Mouse (Mus musculus) embryonic facial prominence, embryonic 11.5 days (tissue): ENCODE measurements at regions not wholly inside any gene's neighbourhood (a gene's known extent, or its start where the extent isn't known, plus 50 kb on each side); places are given as distances from the start of the nearest gene placed in this dataset.

Source experiments
- ATAC-seq: fragments of 200-750 bp; cut with Nextera tagmentation; replicated peaks from 2 replicates; pipeline ENCODE4 v1.8.0; 2017; ENCODE audit warnings: low read depth; ENCODE audit not compliant: insufficient number of reproducible peaks, low FRiP score, low TSS enrichment
- DNase-seq: peaks from one replicate; pipeline ENCODE4 v3.0.0-alpha.2; 2015; ENCODE audit warnings: low spot score
- H3K27ac ChIP-seq: fragments of 300-500 bp; sonication (generic); replicated peaks from 2 replicates; pipeline ENCODE4 v1.5.1; 2014; ENCODE audit warnings: mild to moderate bottlenecking, low read depth, low read length, control low read depth
- H3K27me3 ChIP-seq: fragments of 300-500 bp; sonication (generic); 2 replicates; pipeline ENCODE4 v1.6.1; 2014; ENCODE audit warnings: mild to moderate bottlenecking, low read length, moderate library complexity, mixed read lengths; ENCODE audit not compliant: control insufficient read depth, insufficient read depth
- H3K36me3 ChIP-seq: fragments of 300-500 bp; sonication (generic); replicated peaks from 2 replicates; pipeline ENCODE4 v1.6.1; 2014; ENCODE audit warnings: low read depth, mild to moderate bottlenecking, low read length, moderate library complexity, mixed read lengths; ENCODE audit not compliant: control insufficient read depth, insufficient read depth
- H3K4me1 ChIP-seq: fragments of 300-500 bp; sonication (generic); 2 replicates; pipeline ENCODE4 v1.6.1; 2014; ENCODE audit warnings: low read length, mixed read lengths; ENCODE audit not compliant: control insufficient read depth, insufficient read depth
- H3K4me2 ChIP-seq: fragments of 300-500 bp; sonication (generic); 2 replicates; pipeline ENCODE4 v1.6.1; 2014; ENCODE audit warnings: low read depth, mild to moderate bottlenecking, control low read depth, low read length, moderate library complexity
- H3K4me3 ChIP-seq: fragments of 300-500 bp; sonication (generic); 2 replicates; pipeline ENCODE4 v1.5.1; 2014; ENCODE audit warnings: low read depth, low read length, control low read depth
- H3K9ac ChIP-seq: fragments of 300-500 bp; sonication (generic); replicated peaks from 2 replicates; pipeline ENCODE4 v1.6.1; 2014; ENCODE audit warnings: mild to moderate bottlenecking, control low read depth, low read length
- H3K9me3 ChIP-seq: fragments of 300-500 bp; sonication (generic); replicated peaks from 2 replicates; pipeline ENCODE4 v1.6.1; 2016; ENCODE audit warnings: mild to moderate bottlenecking, low read length, inconsistent platforms, mixed read lengths; ENCODE audit not compliant: control insufficient read depth
- WGBS: fragments of 180-500 bp; shearing (Covaris S2); extraction: QIAGEN DNeasy Blood & Tissue Kit; methylation state at CpG from one replicate; pipeline ENCODE4 v1.1.7; 2014; 5-methylcytosine and 5-hydroxymethylcytosine counted together

GRCm38 (mm10) chr1:105152175-105152828 is 204.2 kb downstream of the Rnf152 start:
- H3K4me1 ChIP-seq, result no peaks in the 10 kb centered on the region
- 74% methylated on average over 6 of the region's 6 CpGs for WGBS
- no peaks in the 10 kb centered on the region for H3K36me3 ChIP-seq
- no peak overlapping the region for H3K4me3 ChIP-seq
- no peak overlapping the region for H3K27ac ChIP-seq
- no peaks in the 10 kb centered on the region for H3K27me3 ChIP-seq
- ATAC-seq (no peak), DNase-seq (no peak)
- no peaks in the 10 kb centered on the region for H3K9me3 ChIP-seq
- H3K4me2 ChIP-seq, result no peak overlapping the region
- H3K9ac ChIP-seq, result no peak overlapping the region

GRCm38 (mm10) chr1:105151466-105151846 is 205.1 kb downstream of the Rnf152 start:
- DNase-seq (no peak), ATAC-seq (no peak; the same call in 1 of the 2 replicates)
- Histone ChIP-seq H3K4me3 (no peak overlapping the region), H3K9ac (no peak overlapping the region), H3K36me3 (no peaks in the 10 kb centered on the region), H3K27ac (no peak overlapping the region), H3K4me1 (no peaks in the 10 kb centered on the region), H3K9me3 (no peaks in the 10 kb centered on the region), H3K27me3 (no peaks in the 10 kb centered on the region), H3K4me2 (no peak overlapping the region)
- WGBS, result 58% methylated on average over 1 of the region's 1 CpGs

- 84% methylated on average over 12 of the region's 12 CpGs for WGBS
- Histone ChIP-seq H3K4me1 (no peaks in the 10 kb centered on the region), H3K27me3 (no peaks in the 10 kb centered on the region), H3K27ac (no peak overlapping the region), H3K9me3 (no peaks in the 10 kb centered on the region), H3K4me2 (no peak overlapping the region), H3K4me3 (no peak overlapping the region), H3K9ac (no peak overlapping the region), H3K36me3 (no peaks in the 10 kb centered on the region)
- ATAC-seq, result no peak
- no peak for DNase-seq
These were observed 205.7 kb downstream of the Rnf152 start for GRCm38 (mm10) chr1:105150624-105151465.

- Histone ChIP-seq H3K9ac (no peak overlapping the region), H3K36me3 (no peaks in the 10 kb centered on the region), H3K4me1 (no peaks in the 10 kb centered on the region), H3K4me3 (no peak overlapping the region), H3K27me3 (no peaks in the 10 kb centered on the region), H3K27ac (no peak overlapping the region), H3K4me2 (no peak overlapping the region), H3K9me3 (no peaks in the 10 kb centered on the region)
- 85% methylated on average over 2 of the region's 2 CpGs for WGBS
- ATAC-seq (no peak), DNase-seq (no peak)
These were observed 207.7 kb downstream of the Rnf152 start for GRCm38 (mm10) chr1:105148792-105149191.

- no peaks in the 10 kb centered on the region for H3K9me3 ChIP-seq
- H3K36me3 ChIP-seq, result no peaks in the 10 kb centered on the region
- no peak overlapping the region for H3K4me2 ChIP-seq
- ATAC-seq (no peak), DNase-seq (no peak)
- H3K27ac ChIP-seq, result no peak overlapping the region
- no peak overlapping the region for H3K9ac ChIP-seq
- H3K4me1 ChIP-seq, result no peaks in the 10 kb centered on the region
- no peak overlapping the region for H3K4me3 ChIP-seq
- H3K27me3 ChIP-seq, result no peaks in the 10 kb centered on the region
These were observed 208.5 kb downstream of the Rnf152 start for GRCm38 (mm10) chr1:105148048-105148447.

GRCm38 (mm10) chr1:105123936-105124335 is 232.6 kb downstream of the Rnf152 start:
- DNase-seq (no peak), ATAC-seq (no peak)
- Histone ChIP-seq H3K9me3 (no peaks in the 10 kb centered on the region), H3K4me2 (no peak overlapping the region), H3K4me1 (no peaks in the 10 kb centered on the region), H3K27ac (no peak overlapping the region), H3K4me3 (no peak overlapping the region), H3K9ac (no peak overlapping the region), H3K36me3 (no peaks in the 10 kb centered on the region), H3K27me3 (no peaks in the 10 kb centered on the region)
- 65% methylated on average over 4 of the region's 4 CpGs for WGBS

- Histone ChIP-seq H3K36me3 (no peaks in the 10 kb centered on the region), H3K9ac (no peak overlapping the region), H3K27me3 (no peaks in the 10 kb centered on the region), H3K9me3 (no peaks in the 10 kb centered on the region), H3K27ac (no peak overlapping the region), H3K4me1 (no peaks in the 10 kb centered on the region), H3K4me3 (no peak overlapping the region), H3K4me2 (no peak overlapping the region)
- no peak for ATAC-seq
- no peak for DNase-seq
- 86% methylated on average over 2 of the region's 2 CpGs for WGBS
These were observed 238.6 kb downstream of the Rnf152 start for GRCm38 (mm10) chr1:105117888-105118287.

GRCm38 (mm10) chr1:105116231-105116630 is 240.3 kb downstream of the Rnf152 start:
- Histone ChIP-seq H3K36me3 (no peaks in the 10 kb centered on the region), H3K9me3 (no peaks in the 10 kb centered on the region), H3K9ac (no peak overlapping the region), H3K27me3 (no peaks in the 10 kb centered on the region), H3K4me1 (no peaks in the 10 kb centered on the region), H3K27ac (no peak overlapping the region), H3K4me2 (no peak overlapping the region), H3K4me3 (no peak overlapping the region)
- ATAC-seq (no peak), DNase-seq (no peak)
- WGBS, result 75% methylated on average over 3 of the region's 3 CpGs
